Mouse (Mus musculus) liver, embryonic 14.5 days (tissue): ENCODE data around the gene Kcnab2.

Experiments used
- CTCF ChIP-seq: IDR thresholded peaks from 2 replicates; pipeline ENCODE4 v1.5.1; 2016; ENCODE audit warnings: antibody characterized with exemption, low read depth, control low read depth
- EP300 ChIP-seq: IDR thresholded peaks from 2 replicates; pipeline ENCODE4 v1.6.1; 2016; ENCODE audit warnings: antibody characterized with exemption, low read depth

DNA sequence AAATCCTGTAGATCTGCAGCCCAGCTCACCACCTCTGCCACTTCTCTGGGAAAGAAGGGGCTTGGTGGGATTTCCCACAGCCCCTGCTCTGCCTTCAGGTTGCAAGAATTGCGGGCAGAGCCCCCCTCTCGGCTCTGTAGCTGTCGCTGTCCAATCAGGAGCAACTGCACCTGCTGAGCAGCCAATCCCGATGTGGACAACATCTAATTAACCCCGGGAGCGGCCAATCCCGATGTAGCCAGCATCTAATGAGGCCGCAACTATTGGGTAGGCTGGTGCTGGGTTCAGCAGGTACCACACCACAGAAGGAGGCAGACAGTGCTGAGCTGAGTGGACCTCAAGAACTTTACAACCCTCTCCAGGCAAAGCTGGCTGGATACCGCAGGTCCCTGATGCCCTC lies 36.1 kb downstream of the Kcnab2 start:
- TF ChIP-seq CTCF (no peak), EP300 (no peak)
